Mouse (Mus musculus) ES-E14 (cell line): ENCODE measurements around the gene Mllt3.

Experiments used
- CHD2 ChIP-seq: IDR thresholded peaks from 2 replicates; pipeline ENCODE4 v1.6.1; 2014; ENCODE audit warnings: mild to moderate bottlenecking, low read depth, low read length, inconsistent platforms
- HCFC1 ChIP-seq: IDR thresholded peaks from 2 replicates; pipeline ENCODE4 v1.6.1; 2012; ENCODE audit warnings: low read length, inconsistent platforms, borderline replicate concordance; ENCODE audit not compliant: insufficient read depth
- ZC3H11A ChIP-seq: IDR thresholded peaks from 2 replicates; pipeline ENCODE4 v1.6.1; 2012; ENCODE audit warnings: low read depth, mild to moderate bottlenecking, inconsistent platforms, low read length, borderline replicate concordance
- ZNF384 ChIP-seq: IDR thresholded peaks from 2 replicates; pipeline ENCODE4 v1.6.1; 2012; ENCODE audit warnings: low read depth, low read length, inconsistent platforms

DNA sequence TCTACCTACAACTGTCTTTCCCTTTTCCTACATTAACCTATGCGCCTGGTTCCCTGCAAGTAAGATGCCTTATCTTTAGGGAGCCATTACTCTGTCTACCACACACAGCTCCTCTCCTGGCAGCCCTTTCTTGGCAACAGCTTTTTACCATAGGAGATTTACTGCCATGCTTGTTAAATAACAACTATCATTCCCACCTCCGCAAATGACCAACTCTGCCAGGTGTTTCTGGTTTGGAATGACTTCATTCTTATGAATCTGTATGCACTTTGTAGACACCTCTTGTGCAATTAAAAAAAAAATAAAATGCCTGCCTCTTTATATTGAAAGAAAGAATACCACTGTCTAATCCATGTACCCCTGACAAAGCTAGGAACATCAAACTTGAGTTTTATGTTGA, 294.1 kb downstream of the Mllt3 start:
- TF ChIP-seq CHD2 (no peak), HCFC1 (no peak), ZNF384 (no peak), ZC3H11A (no peak)
